Mouse (Mus musculus): Measurements from ENCODE around the gene Abcf3. TPM values are rescaled to one million over a fixed set of nuclear protein-coding genes. Genes with fewer than 3 reads are reported as not detected.

Abcf3 gene
- total and polyA plus RNA-seq, 3 experiments, result 46.5 to 79.6 TPM; not detected in 1

- Histone ChIP-seq H3K4me1 (ENCODE audit: control insufficient read depth in 1 of 2, insufficient read depth in 2 of 2, low read length in 2 of 2) (peaks cover 11 to 38% of the 10 kb centered on the region in 2 experiments), H3K9me3 (replicated peaks; ENCODE audit: insufficient read depth, low read length) (no peaks in the 10 kb centered on the region), H3K9ac (ENCODE audit: control insufficient read depth, low read depth, low read length, poor library complexity, severe bottlenecking) (peak overlapping the region; percentile 82), H3K36me3 (ENCODE audit: control insufficient read depth in 1 of 2, insufficient read depth in 2 of 2, low read length in 2 of 2) (peaks cover 6 to 39% of the 10 kb centered on the region in 2 experiments), H3K4me3 (ENCODE audit: control insufficient read depth in 1 of 2, insufficient read depth in 1 of 2, low read depth in 2 of 2, low read length in 2 of 2) (peak overlapping the region; percentile 64 to 73; a peak in 3 of 4 replicates), H3K27me3 (ENCODE audit: control insufficient read depth in 1 of 2, insufficient read depth in 2 of 2, low read length in 2 of 2) (no peaks in the 10 kb centered on the region), H3K27ac (ENCODE audit: control insufficient read depth, low read depth, low read length) (peak overlapping the region; percentile 3), H3K79me2 (ENCODE audit: control insufficient read depth, insufficient read depth, low read length, poor library complexity) (peaks cover 24% of the 10 kb centered on the region)
- TF ChIP-seq TAL1 (IDR thresholded peaks at IDR 0.05; ENCODE audit: low read length), result no peak
- no peak for TF ChIP-seq RAD21 (IDR thresholded peaks at IDR 0.05; ENCODE audit: low read depth, low read length)
- no peak for TF ChIP-seq KAT2A (conservative IDR thresholded peaks at IDR 0.05; ENCODE audit: low read depth, low read length)
- TF ChIP-seq HCFC1 (IDR thresholded peaks at IDR 0.05; ENCODE audit: low read depth, low read length), result no peak
- TF ChIP-seq USF1 (IDR thresholded peaks at IDR 0.05; ENCODE audit: low read depth, low read length), result no peak
- TF ChIP-seq BHLHE40 (IDR thresholded peaks at IDR 0.05; ENCODE audit: borderline replicate concordance, low read depth, low read length), result no peak
- TF ChIP-seq MAX (IDR thresholded peaks at IDR 0.05; ENCODE audit: low read length), result no peak
- no peak for TF ChIP-seq POLR2A (IDR thresholded peaks at IDR 0.05; ENCODE audit: control insufficient read depth in 1 of 2, insufficient read depth in 1 of 2, low read depth in 1 of 2, low read length in 2 of 2, poor library complexity in 1 of 2)
- no peak for TF ChIP-seq JUND (IDR thresholded peaks at IDR 0.05; ENCODE audit: low read depth, low read length)
- TF ChIP-seq MAFK (IDR thresholded peaks at IDR 0.05; ENCODE audit: borderline replicate concordance, low read depth, low read length), result no peak
- TF ChIP-seq MYC (IDR thresholded peaks at IDR 0.05; ENCODE audit: low read depth, low read length), result no peak
- DNase-seq (ENCODE audit: low read depth, low spot score), result peak; percentile 61
Measured at GRCm38 (mm10) chr16:20537071-20537471, 11.3 kb upstream of the Abcf3 start.

- Histone ChIP-seq H3K4me1 (ENCODE audit: control insufficient read depth in 1 of 2, insufficient read depth in 2 of 2, low read length in 2 of 2) (peaks cover 11 to 38% of the 10 kb centered on the region in 2 experiments), H3K27ac (ENCODE audit: control insufficient read depth, low read depth, low read length) (peak overlapping the region; percentile 23), H3K9me3 (replicated peaks; ENCODE audit: insufficient read depth, low read length) (no peaks in the 10 kb centered on the region), H3K9ac (ENCODE audit: control insufficient read depth, low read depth, low read length, poor library complexity, severe bottlenecking) (peak overlapping the region; percentile 82), H3K36me3 (ENCODE audit: control insufficient read depth in 1 of 2, insufficient read depth in 2 of 2, low read length in 2 of 2) (peaks cover 6 to 39% of the 10 kb centered on the region in 2 experiments), H3K79me2 (ENCODE audit: control insufficient read depth, insufficient read depth, low read length, poor library complexity) (peaks cover 24% of the 10 kb centered on the region), H3K27me3 (ENCODE audit: control insufficient read depth in 1 of 2, insufficient read depth in 2 of 2, low read length in 2 of 2) (no peaks in the 10 kb centered on the region), H3K4me3 (ENCODE audit: control insufficient read depth in 1 of 2, insufficient read depth in 1 of 2, low read depth in 2 of 2, low read length in 2 of 2) (peak overlapping the region in 1 of 2 experiments; percentile 73; a peak in 1 of 4 replicates)
- TF ChIP-seq ETS1 (IDR thresholded peaks at IDR 0.05; ENCODE audit: low read depth, low read length) (no peak), CTCF (IDR thresholded peaks at IDR 0.05 in 2 of 3, conservative IDR thresholded peaks at IDR 0.05 in 1 of 3; ENCODE audit: control insufficient read depth in 1 of 3, insufficient read depth in 1 of 3, low read depth in 2 of 3, low read length in 3 of 3, poor library complexity in 1 of 3, severe bottlenecking in 1 of 3) (no peak), MXI1 (IDR thresholded peaks at IDR 0.05; ENCODE audit: low read depth, low read length) (peak; percentile 23; the same call in 1 of the 2 replicates), ELF1 (IDR thresholded peaks at IDR 0.05; ENCODE audit: low read depth, low read length) (no peak), MAFK (IDR thresholded peaks at IDR 0.05; ENCODE audit: borderline replicate concordance, low read depth, low read length) (peak; percentile 94), GATA1 (IDR thresholded peaks at IDR 0.05; ENCODE audit: low read depth, low read length) (no peak), ZKSCAN1 (IDR thresholded peaks at IDR 0.05; ENCODE audit: low read depth, low read length) (no peak), TCF12 (IDR thresholded peaks at IDR 0.05; ENCODE audit: low read depth, low read length) (no peak), MYB (IDR thresholded peaks at IDR 0.05; ENCODE audit: low read depth, low read length) (no peak), SIN3A (IDR thresholded peaks at IDR 0.05; ENCODE audit: low read length) (0 out of 2 replicates have a peak, but pooled peaks have one; percentile 42), USF2 (IDR thresholded peaks at IDR 0.05; ENCODE audit: borderline replicate concordance in 1 of 2, insufficient read depth in 1 of 2, low read depth in 1 of 2, low read length in 2 of 2) (no peak), POLR2A (IDR thresholded peaks at IDR 0.05; ENCODE audit: control insufficient read depth in 1 of 2, insufficient read depth in 1 of 2, low read depth in 1 of 2, low read length in 2 of 2, poor library complexity in 1 of 2) (no peak), KAT2A (conservative IDR thresholded peaks at IDR 0.05; ENCODE audit: low read depth, low read length) (no peak), RAD21 (IDR thresholded peaks at IDR 0.05; ENCODE audit: low read depth, low read length) (no peak), CHD2 (IDR thresholded peaks at IDR 0.05; ENCODE audit: low read length) (no peak), BHLHE40 (IDR thresholded peaks at IDR 0.05; ENCODE audit: borderline replicate concordance, low read depth, low read length) (no peak)
- DNase-seq (ENCODE audit: low read depth, low spot score), result peak; percentile 43
Measured at GRCm38 (mm10) chr16:20537601-20538320, 10.6 kb upstream of the Abcf3 start.

Measured in MEL (cell line).